Mouse (Mus musculus): Measurements from ENCODE around the gene Hspb11. TPM values are rescaled to one million over a fixed set of nuclear protein-coding genes. Genes with fewer than 3 reads are reported as not detected.

The Hspb11 gene
- polyA plus RNA-seq, 3 experiments from 2014 or later, result 25.5 to 30.0 (median 25.5) TPM

GRCm38 (mm10) chr4:107314479-107314805 lies 61.0 kb downstream of the Hspb11 start:
- ATAC-seq, result no peak

GRCm38 (mm10) chr4:107318646-107319045 lies 65.3 kb downstream of the Hspb11 start:
- ATAC-seq, result no peak

GRCm38 (mm10) chr4:107321041-107321440 lies 67.6 kb downstream of the Hspb11 start:
- ATAC-seq, result no peak

GRCm38 (mm10) chr4:107323113-107323512 lies 69.7 kb downstream of the Hspb11 start:
- ATAC-seq, result no peak

- no peak for ATAC-seq
Observed at GRCm38 (mm10) chr4:107328530-107328929, 75.1 kb downstream of the Hspb11 start.

Other genes with a start within 250 kb of the Hspb11 start
- gene Mrpl37, start 186.7 kb upstream of the Hspb11 start, polyA plus RNA-seq (2017; shearing (Covaris generic)), result 10 to 100 TPM; 38.2 to 53.0 (median 44.6) TPM
- gene Cyb5rl, start 186.6 kb upstream of the Hspb11 start, polyA plus RNA-seq (2017; shearing (Covaris generic)), result 10 to 100 TPM in 1 of 3 experiments, 1 to 10 TPM in 2; 5.4 to 10.4 (median 7.5) TPM
- not detected for gene Cdcp2, start 156.7 kb upstream of the Hspb11 start, polyA plus RNA-seq (2017; shearing (Covaris generic))
- gene Tmem59, start 75.2 kb upstream of the Hspb11 start, polyA plus RNA-seq (2017; shearing (Covaris generic)), result 100 to 1,000 TPM; 391 to 444 (median 391) TPM
- gene Tceanc2, start 74.5 kb upstream of the Hspb11 start, polyA plus RNA-seq (2017; shearing (Covaris generic)), result 10 to 100 TPM; 13.6 to 25.2 (median 13.7) TPM
- gene Ldlrad1, start 44.4 kb upstream of the Hspb11 start, polyA plus RNA-seq (2017; shearing (Covaris generic)), result under 1 TPM in 1 of 3 experiments, not detected in 2; 0.57 TPM
- 10 to 100 TPM; 18.8 to 25.8 (median 24.0) TPM for gene Lrrc42, start 61 bp upstream of the Hspb11 start, polyA plus RNA-seq (2017; shearing (Covaris generic))
- gene Dio1, start 53.6 kb downstream of the Hspb11 start, polyA plus RNA-seq (2017; shearing (Covaris generic)), result not detected
- gene Yipf1, start 60.8 kb downstream of the Hspb11 start, polyA plus RNA-seq (2017; shearing (Covaris generic)), result 100 to 1,000 TPM in 2 of 3 experiments, 10 to 100 TPM in 1; 84.1 to 102 (median 101) TPM
- gene Ndc1, start 114.2 kb downstream of the Hspb11 start, polyA plus RNA-seq (2017; shearing (Covaris generic)), result 10 to 100 TPM in 1 of 3 experiments, 1 to 10 TPM in 2; 3.7 to 10.5 (median 4.3) TPM
- under 1 TPM in 1 of 3 experiments, not detected in 2; 0.30 TPM for gene Glis1, start 181.0 kb downstream of the Hspb11 start, polyA plus RNA-seq (2017; shearing (Covaris generic))

All from inflammation-experienced regulatory T-cells, adult 6 months (primary cell).